Mouse (Mus musculus): ENCODE measurements at regions not wholly inside any gene's neighbourhood (a gene's known extent, or its start where the extent isn't known, plus 50 kb on each side); places are given as distances from the start of the nearest gene placed in this dataset.

DNA sequence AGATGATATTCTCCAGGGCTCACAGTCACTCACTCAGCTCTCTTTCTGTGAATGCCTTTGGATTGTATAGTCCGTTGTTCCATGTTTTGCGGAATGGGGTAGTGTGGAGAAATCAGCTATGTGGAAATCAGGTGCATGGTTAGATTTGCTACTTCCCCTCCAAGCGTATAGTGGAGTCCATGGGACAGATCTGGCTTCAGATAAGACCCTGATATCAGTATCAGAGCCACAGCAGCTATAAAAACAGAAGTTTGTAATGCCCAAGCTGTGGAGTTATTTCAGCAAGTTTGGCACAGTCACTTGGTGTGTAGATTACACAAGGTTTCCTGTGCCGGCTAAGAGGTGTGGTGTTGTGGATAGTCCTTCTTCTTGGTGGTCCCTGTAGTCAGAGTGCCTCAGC lies 359.6 kb upstream of the Nr3c2 start:
- DNase-seq: no peak

DNA sequence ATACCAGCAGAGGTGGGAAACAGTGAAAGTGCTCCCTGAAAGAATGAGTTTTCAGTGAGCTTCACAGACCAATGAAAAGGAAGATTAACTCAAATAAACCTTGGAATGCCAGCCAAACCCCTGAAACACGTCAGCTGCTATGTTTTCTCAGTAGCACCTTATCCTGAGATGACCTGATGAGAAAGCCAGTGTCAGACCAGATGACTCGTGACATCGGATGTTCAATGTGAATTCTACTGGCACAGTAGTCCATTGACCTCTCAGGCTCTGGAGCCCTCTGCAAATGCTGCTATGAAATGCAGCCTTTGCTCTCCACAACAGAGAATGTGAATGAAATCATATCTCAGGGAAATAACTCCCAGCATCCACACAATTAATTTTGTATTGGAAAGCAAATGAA lies 358.6 kb upstream of the Nr3c2 start:
- no peak for DNase-seq

DNA sequence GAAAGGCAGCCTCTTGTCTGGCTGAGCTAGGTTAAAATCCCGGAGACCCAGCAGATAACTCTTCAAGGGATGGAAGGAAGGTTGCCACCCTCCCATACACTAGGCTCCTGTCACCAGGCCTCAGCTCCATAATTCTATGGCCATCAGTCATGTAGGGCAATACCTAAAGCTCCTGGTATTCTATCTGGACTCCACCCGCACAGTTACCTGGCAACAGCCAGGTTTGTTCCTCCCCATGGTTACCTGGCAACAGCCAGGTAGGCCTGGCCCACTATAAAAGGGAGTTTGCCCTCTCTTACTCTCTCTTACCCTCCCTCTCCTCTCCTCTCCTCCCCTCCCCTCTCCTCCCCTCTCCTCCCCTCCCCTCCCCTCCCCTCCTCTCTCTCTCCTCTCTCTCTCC lies 347.6 kb upstream of the Nr3c2 start:
- no peak for DNase-seq

DNA sequence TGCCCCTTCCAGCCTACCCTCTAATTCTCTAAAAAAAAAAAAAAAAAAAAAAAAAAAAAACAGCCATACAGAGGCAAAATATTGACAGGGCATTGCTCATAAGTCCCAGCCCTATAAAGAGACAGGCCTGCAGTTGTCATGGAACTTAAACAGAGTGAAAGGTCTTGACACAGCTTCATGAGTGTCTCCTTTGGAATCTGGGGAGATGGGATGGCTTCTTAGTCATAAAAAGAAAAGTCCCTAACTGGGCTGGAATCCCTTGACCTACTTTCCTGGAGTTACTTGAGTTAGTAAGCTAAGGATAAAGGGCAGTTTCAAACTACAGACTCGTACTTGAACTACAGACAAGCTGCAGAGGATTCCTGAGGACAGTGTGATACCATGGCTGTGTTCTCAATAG lies 297.7 kb upstream of the Nr3c2 start:
- no peak for DNase-seq

DNA sequence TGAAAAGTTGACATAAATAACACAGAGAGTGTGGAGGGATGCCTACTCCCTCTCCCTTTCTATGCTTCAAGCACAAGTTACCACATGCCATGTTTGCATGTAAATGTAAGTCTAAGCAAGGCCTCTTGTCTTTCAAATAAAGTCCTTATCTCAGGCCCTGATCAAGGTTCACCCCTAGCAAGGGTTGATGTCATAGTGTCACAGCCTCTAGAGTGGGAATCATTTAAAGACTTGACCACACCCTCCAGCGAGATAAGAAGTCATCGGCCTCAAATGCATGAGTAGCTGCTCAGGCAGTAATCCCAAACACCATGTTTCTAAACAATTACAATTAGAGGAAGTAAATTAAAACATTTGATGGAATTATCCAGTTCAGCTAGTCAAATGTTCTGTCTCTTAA lies 280.5 kb upstream of the Nr3c2 start:
- no peak for DNase-seq

DNA sequence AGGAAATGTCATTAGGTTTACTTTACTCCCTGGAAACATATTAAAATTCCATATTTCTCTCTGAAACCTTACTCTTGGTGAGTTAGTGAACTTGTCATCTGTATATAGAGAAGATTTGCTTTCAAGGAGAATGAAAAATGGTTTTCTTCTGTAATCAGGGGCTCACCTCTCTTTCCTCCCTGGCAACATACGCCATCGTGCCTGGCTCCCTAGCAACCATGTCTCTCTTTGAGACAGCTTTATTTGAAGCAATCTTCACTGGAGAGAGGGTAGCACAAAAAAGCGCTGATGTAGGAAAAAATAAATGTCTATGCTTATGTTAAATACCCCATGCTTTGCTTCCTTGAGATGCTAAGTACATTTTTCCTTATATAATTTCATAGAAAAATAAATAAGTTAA lies 278.4 kb upstream of the Nr3c2 start:
- no peak for DNase-seq

DNA sequence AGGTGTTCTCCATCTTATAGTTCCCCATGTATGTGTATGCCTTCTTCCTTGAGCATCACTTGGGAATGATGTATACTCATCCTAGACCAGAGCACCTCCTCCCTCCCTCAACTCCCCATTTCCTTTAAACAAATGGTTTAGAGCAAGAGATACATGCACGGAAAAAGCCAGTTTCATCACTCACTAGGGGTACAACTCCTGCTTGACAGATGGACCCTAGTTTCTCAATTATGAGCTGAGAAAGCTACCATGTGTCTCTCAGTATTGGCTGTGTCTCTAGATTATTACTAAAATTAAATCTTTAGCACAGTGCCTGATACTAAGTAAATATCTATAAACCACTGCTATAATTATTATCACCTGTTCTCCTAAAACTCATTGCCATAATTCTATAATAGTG lies 266.2 kb upstream of the Nr3c2 start:
- DNase-seq: no peak

Data from kidney, adult 9 months (tissue).